Mouse (Mus musculus): Measurements from ENCODE around the gene Pan3.

DNA sequence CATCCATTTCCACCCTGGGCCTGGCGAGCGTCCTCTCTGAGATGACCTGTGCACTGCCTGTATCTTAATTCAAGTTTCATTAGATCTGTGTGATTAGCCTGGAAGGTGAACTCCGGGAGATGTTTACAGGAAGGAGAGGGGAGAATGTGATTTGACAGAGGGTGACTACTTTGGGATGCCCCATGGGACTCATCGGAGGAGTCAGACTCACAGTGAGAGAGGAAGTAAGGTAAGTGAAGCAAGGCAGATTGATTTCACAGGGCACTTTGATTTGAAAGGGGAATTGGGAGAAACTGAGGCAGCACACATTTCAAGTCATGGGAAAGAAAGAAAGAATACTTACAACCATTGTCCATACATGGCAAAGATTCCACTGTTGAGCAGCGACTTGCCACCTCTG, 23.8 kb upstream of the Pan3 start:
- TF ChIP-seq ZC3H11A (IDR thresholded peaks at IDR 0.05; ENCODE audit: borderline replicate concordance, low read depth, low read length) (no peak), ZNF384 (IDR thresholded peaks at IDR 0.05; ENCODE audit: low read depth, low read length) (no peak), CHD2 (IDR thresholded peaks at IDR 0.05; ENCODE audit: low read depth, low read length) (no peak)
